Mouse (Mus musculus) cerebellum, adult 11-12 months (tissue): Measurements from ENCODE around the gene Pip5k1b.

Experiments
- DNase-seq: peaks from one replicate; pipeline ENCODE4 v3.0.0; 2022

Gene Pip5k1b

GRCm38 (mm10) chr19:24469216-24469615, 86.5 kb downstream of the Pip5k1b start:
- DNase-seq: no peak

GRCm38 (mm10) chr19:24468616-24469015, 87.1 kb downstream of the Pip5k1b start:
- no peak for DNase-seq

GRCm38 (mm10) chr19:24463011-24463410, 92.7 kb downstream of the Pip5k1b start:
- no peak for DNase-seq

GRCm38 (mm10) chr19:24456591-24457231, 99.0 kb downstream of the Pip5k1b start:
- DNase-seq: peak; percentile 52

GRCm38 (mm10) chr19:24455249-24455960, 100.3 kb downstream of the Pip5k1b start:
- no peak for DNase-seq

GRCm38 (mm10) chr19:24454451-24454850, 101.2 kb downstream of the Pip5k1b start:
- no peak for DNase-seq

GRCm38 (mm10) chr19:24453379-24453778, 102.3 kb downstream of the Pip5k1b start:
- peak; percentile 27 for DNase-seq

GRCm38 (mm10) chr19:24452441-24452898, 103.2 kb downstream of the Pip5k1b start:
- DNase-seq: no peak

GRCm38 (mm10) chr19:24451626-24452025, 104.0 kb downstream of the Pip5k1b start:
- no peak for DNase-seq

GRCm38 (mm10) chr19:24450740-24451139, 104.9 kb downstream of the Pip5k1b start:
- DNase-seq: no peak

GRCm38 (mm10) chr19:24444322-24444721, 111.3 kb downstream of the Pip5k1b start:
- DNase-seq: no peak

GRCm38 (mm10) chr19:24439715-24440114, 116.0 kb downstream of the Pip5k1b start:
- DNase-seq: no peak

- DNase-seq: peak; percentile 60
These were observed 121.4 kb downstream of the Pip5k1b start for GRCm38 (mm10) chr19:24434291-24434690.

- DNase-seq: no peak
These were observed 123.2 kb downstream of the Pip5k1b start for GRCm38 (mm10) chr19:24432447-24432846.

- DNase-seq: no peak
These were observed 124.3 kb downstream of the Pip5k1b start for GRCm38 (mm10) chr19:24431381-24431780.

- DNase-seq: no peak
These were observed 127.7 kb downstream of the Pip5k1b start for GRCm38 (mm10) chr19:24428011-24428410.

- no peak for DNase-seq
These were observed 128.4 kb downstream of the Pip5k1b start for GRCm38 (mm10) chr19:24427258-24427657.

GRCm38 (mm10) chr19:24426759-24427181, 128.9 kb downstream of the Pip5k1b start:
- no peak for DNase-seq

GRCm38 (mm10) chr19:24418030-24418429, 137.6 kb downstream of the Pip5k1b start:
- DNase-seq: no peak

- no peak for DNase-seq
These were observed 138.0 kb downstream of the Pip5k1b start for GRCm38 (mm10) chr19:24417659-24418004.

GRCm38 (mm10) chr19:24416975-24417658, 138.6 kb downstream of the Pip5k1b start:
- DNase-seq: no peak

GRCm38 (mm10) chr19:24415778-24416621, 139.7 kb downstream of the Pip5k1b start:
- no peak for DNase-seq
